Mouse (Mus musculus): ENCODE measurements around the gene Psmd11.

Gene Psmd11

GRCm38 (mm10) chr11:80420202-80420984 is 8.0 kb upstream of the Psmd11 start:
- ChIA-PET POLR2A (interaction anchor here (0.5 to 12.7 kb wide), 5 partner anchors 13 to 294 kb away, joined by 3 to 171 read pairs (median 5); partner anchors contain the start of gene Zfp207 (in 2 of the 4)), CTCF (no interaction called here)

DNA sequence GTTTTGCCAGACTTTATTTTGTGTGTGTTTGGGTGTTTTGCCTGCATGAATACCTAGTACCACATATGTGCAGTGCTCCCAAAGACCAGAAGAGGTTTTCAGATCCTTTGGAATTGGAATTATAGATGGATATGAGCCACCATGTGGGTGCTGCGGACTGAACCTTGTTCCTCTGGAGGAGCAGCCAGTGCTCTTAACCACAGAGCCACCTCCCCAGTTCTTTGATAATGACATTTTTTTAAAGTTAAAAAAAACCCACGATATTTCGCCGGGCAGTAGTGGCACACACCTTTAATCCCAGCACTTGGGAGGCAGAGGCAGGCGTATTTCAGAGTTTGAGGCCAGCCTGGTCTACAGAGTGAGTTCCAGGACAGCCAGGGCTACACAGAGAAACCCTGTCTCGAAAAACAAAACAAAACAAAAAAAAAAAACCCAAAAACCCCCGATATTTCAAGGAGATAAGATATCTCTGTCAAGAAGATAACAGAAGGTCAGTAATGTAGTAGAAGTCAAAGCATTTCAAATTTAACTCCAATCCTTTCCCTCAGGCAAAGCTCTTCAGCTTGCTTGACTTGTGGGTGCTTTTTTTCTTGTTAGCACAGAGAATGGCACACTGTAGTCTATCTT is 6.9 kb upstream of the Psmd11 start:
- ChIA-PET CTCF (no interaction called here), POLR2A (interaction anchor here (0.5 to 12.7 kb wide), 6 partner anchors 14 to 295 kb away, joined by 3 to 171 read pairs (median 4); partner anchors contain the start of gene Zfp207 (in 1 of the 4))

DNA sequence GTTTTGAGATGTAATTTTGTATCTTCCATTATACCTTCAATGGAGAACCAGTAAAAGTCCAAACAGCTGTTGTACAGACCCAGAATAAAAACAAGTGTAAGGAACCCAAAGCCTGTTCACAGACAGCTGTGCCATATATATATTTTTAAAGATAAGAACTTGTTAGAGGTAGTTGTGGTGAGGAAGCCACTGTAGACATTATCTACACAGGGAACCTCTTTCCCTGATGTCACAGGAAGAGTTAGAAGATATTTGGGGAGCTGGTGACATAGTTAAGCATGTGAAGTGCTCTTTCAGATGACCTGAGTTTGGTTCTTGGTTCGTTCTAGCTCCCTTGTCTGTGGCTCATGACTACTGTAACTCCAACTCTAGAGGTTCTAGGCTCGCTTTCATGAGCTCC is 3.7 kb upstream of the Psmd11 start:
- CTCF ChIA-PET = interaction anchor here in 1 of 4 experiments (0.6 to 1.3 kb wide), 3 partner anchors 138 to 531 kb away, joined by 3 read pairs; no protein-coding TSS in a partner anchor
- POLR2A ChIA-PET = interaction anchor here in 3 of 4 experiments (0.6 to 12.7 kb wide), 8 partner anchors 10 to 135 kb away, joined by 3 to 171 read pairs (median 3); partner anchors contain the start of genes Cdk5r1 (in 1 of the 3) and Zfp207 (in 1 of the 3)

GRCm38 (mm10) chr11:80425247-80425778 is 3.1 kb upstream of the Psmd11 start:
- POLR2A ChIA-PET = interaction anchor here in 2 of 4 experiments (0.6 to 12.7 kb wide), 7 partner anchors 11 to 1674 kb away, joined by 3 to 171 read pairs (median 4); partner anchors contain the start of genes Zfp207 (in 2 of the 2), Ccnq (in 1 of the 2) and Cdk5r1 (in 1 of the 2)

GRCm38 (mm10) chr11:80426029-80426813 is 2.2 kb upstream of the Psmd11 start:
- POLR2A ChIA-PET = interaction anchor here in 3 of 4 experiments (0.6 to 12.7 kb wide), 10 partner anchors 12 to 1675 kb away, joined by 3 to 171 read pairs (median 4); partner anchors contain the start of genes Zfp207 (in 2 of the 3) and Ccnq (in 1 of the 3)
- CTCF ChIA-PET = interaction anchor here in 2 of 4 experiments (0.6 to 0.7 kb wide), 3 partner anchors 102 to 492 kb away, joined by 4 to 7 read pairs (median 5); no protein-coding TSS in a partner anchor

More at GRCm38 (mm10) chr11:80425247-80425778, 3.1 kb upstream of the Psmd11 start:
- CTCF ChIA-PET = interaction anchor here in 2 of 4 experiments (0.7 to 1.3 kb wide), 3 partner anchors 75 to 383 kb away, joined by 3 to 6 read pairs (median 3); no protein-coding TSS in a partner anchor

DNA sequence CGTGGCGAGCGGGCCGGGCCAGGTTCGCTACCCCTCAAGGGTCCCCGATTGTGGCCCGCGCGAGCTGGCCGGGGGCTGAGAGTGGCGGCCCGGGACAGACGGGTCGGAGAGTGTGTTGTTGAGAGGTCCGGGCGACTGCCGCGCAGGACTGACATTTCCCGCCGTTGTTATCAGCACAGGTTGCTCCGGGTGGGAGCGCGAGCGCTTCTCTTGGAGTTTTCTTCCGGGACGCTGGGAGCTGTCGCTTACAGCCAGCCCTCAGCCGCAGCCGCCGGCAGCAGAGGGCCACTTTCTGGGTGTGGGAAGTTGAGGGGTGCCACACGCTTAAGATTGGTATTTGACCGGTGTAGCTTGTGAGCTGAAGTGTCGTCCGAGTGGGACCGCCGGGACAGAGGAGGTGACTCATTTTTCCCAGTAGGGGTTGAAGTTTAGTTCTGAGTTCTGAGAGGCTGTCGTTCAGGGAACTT is 627 bp downstream of the Psmd11 start:
- ChIA-PET CTCF (interaction anchor here in 3 of 4 experiments (0.6 to 2.1 kb wide), 10 partner anchors 12 to 341 kb away, joined by 3 to 24 read pairs (median 4); partner anchors contain the start of gene Rnf135 (in 1 of the 3)), POLR2A (interaction anchor here (0.6 to 12.7 kb wide), 49 partner anchors 9 to 373 kb away, joined by 3 to 171 read pairs (median 5); partner anchors contain the start of genes Zfp207 (in 3 of the 4), 5730455P16Rik (in 2 of the 4), Cdk5r1 (in 1 of the 4) and Rnf135 (in 1 of the 4))

GRCm38 (mm10) chr11:80429500-80430166 is 1.2 kb downstream of the Psmd11 start:
- CTCF ChIA-PET = interaction anchor here (0.5 to 2.1 kb wide), 10 partner anchors 11 to 342 kb away, joined by 3 to 24 read pairs (median 4); no protein-coding TSS in a partner anchor
- POLR2A ChIA-PET = interaction anchor here (0.6 to 12.7 kb wide), 51 partner anchors 9 to 566 kb away, joined by 3 to 171 read pairs (median 5); partner anchors contain the start of genes Zfp207 (in 3 of the 4), 5730455P16Rik (in 1 of the 4), Cdk5r1 (in 1 of the 4) and Rnf135 (in 1 of the 4)

- POLR2A ChIA-PET = interaction anchor here in 2 of 4 experiments (0.6 to 12.7 kb wide), 18 partner anchors 8 to 450 kb away, joined by 3 to 171 read pairs (median 10); partner anchors contain the start of gene Zfp207 (in 1 of the 2)
- CTCF ChIA-PET = interaction anchor here in 1 of 4 experiments (0.5 kb wide), 1 partner anchor 132 kb away, joined by 3 read pairs; no protein-coding TSS in a partner anchor
These were observed 2.0 kb downstream of the Psmd11 start for GRCm38 (mm10) chr11:80430366-80430910.

GRCm38 (mm10) chr11:80446916-80447315 is 18.5 kb downstream of the Psmd11 start:
- POLR2A ChIA-PET = interaction anchor here (0.7 to 6.1 kb wide), 13 partner anchors 9 to 63 kb away, joined by 3 to 42 read pairs (median 6); partner anchors contain the start of genes Psmd11 (in 3 of the 4) and Zfp207 (in 1 of the 4)
- CTCF ChIA-PET = interaction anchor here in 1 of 4 experiments (0.9 to 2.1 kb wide), 2 partner anchors 19 to 1553 kb away, joined by 4 to 5 read pairs; partner anchors contain the start of gene Psmd11

- CTCF ChIA-PET = no interaction called here
- POLR2A ChIA-PET = interaction anchor here in 2 of 4 experiments (0.6 to 6.1 kb wide), 14 partner anchors 7 to 67 kb away, joined by 3 to 42 read pairs (median 7); partner anchors contain the start of genes Psmd11 (in 2 of the 2) and Zfp207 (in 1 of the 2)
These were observed 21.4 kb downstream of the Psmd11 start for GRCm38 (mm10) chr11:80449859-80450258.

DNA sequence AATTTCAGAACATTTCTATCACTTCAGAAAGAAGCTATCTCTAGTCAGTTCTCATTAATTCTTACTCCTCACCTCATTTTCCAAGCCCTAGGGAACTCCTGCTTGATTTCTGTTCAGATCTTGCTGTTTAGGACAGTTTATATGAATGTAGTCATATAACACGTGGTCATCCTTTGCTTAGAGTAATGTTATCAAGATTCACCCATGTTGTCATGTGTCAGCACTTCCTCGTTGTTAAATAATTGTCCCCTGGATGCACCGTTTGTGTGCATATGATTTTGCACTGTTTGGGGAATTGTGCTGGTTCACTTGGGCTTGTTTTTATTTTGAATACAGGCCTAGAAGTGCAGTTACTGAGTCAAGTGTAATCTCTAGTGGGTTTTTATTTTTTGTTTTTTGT is 23.8 kb downstream of the Psmd11 start:
- ChIA-PET POLR2A (interaction anchor here (0.6 to 3.3 kb wide), 18 partner anchors 8 to 439 kb away, joined by 3 to 23 read pairs (median 4); partner anchors contain the start of genes Myo1d (in 1 of the 4), Psmd11 (in 1 of the 4) and Zfp207 (in 1 of the 4)), CTCF (interaction anchor here in 3 of 4 experiments (0.6 to 1.0 kb wide), 4 partner anchors 10 to 122 kb away, joined by 3 to 4 read pairs (median 3); no protein-coding TSS in a partner anchor)

- ChIA-PET CTCF (interaction anchor here in 2 of 4 experiments (0.6 to 0.7 kb wide), 2 partner anchors 46 to 121 kb away, joined by 3 read pairs; no protein-coding TSS in a partner anchor), POLR2A (interaction anchor here in 2 of 4 experiments (0.6 to 3.3 kb wide), 7 partner anchors 10 to 326 kb away, joined by 3 to 23 read pairs (median 8); partner anchors contain the start of genes Myo1d (in 1 of the 2), Psmd11 (in 1 of the 2) and Zfp207 (in 1 of the 2))
These were observed 24.8 kb downstream of the Psmd11 start for GRCm38 (mm10) chr11:80453198-80453597.

DNA sequence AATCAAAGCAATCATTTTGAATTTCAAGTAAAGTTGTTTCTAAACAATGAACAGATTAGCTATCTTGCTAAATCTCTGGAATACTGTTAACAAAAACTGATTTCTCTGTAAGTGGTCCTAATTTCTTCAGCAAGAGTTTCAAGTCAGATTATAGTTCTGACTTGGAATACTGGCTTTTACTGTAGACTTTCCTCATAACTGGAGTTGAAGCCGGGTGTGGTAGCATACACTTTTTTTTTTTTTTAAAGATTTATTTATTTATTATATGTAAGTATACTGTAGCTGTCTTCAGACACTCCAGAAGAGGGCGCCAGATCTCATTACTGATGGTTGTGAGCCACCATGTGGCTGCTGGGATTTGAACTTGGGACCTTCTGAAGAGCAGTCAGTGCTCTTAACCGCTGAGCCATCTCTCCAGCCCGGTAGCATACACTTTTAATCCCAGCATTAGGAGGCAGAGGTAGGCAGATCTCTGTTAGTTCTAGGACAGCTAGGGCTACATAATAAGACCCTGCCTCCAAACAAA is 35.3 kb downstream of the Psmd11 start:
- POLR2A ChIA-PET = interaction anchor here in 3 of 4 experiments (0.6 to 6.9 kb wide), 13 partner anchors 10 to 344 kb away, joined by 3 to 44 read pairs (median 4); partner anchors contain the start of genes Psmd11 (in 2 of the 3), Zfp207 (in 2 of the 3) and Cdk5r1 (in 1 of the 3)

DNA sequence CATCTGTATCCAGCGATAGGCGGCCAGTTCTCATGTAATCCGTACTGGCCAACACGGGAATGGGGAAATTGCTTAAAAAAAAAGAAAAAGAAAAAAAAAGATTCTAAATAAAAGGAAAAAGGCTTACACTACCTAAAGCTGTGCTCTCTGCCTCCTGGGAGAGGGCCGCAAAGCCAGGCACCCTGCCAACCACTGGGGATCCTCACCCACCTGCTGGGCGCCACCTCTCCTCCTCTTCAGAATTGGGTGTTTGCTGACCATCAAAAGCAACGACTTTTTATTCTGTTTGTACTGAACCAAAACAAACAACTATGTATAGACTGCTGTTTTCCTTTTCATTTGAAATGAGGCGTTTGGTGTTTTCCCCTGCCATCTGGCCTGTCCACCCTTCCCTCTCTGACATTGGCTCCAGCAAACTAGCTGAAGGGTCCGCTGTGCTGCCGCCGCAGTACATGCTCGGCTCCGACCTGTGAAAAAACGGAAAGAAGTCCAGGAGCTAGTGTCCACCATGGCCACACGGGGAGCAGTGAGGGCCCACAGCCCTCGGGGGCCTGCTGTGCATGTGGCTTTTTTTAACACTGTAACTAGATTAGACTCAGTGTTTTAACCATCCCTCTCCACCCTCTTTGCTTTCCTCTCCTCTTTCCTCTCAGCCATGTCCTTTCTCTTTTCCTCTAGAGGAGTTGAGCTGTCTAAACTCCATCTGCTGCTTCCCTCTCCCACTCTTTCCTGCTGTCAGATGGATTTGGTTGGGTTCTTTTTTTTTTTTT is 43.6 kb downstream of the Psmd11 start:
- CTCF ChIA-PET = interaction anchor here in 2 of 4 experiments (0.5 to 0.6 kb wide), 3 partner anchors 8 to 455 kb away, joined by 3 to 14 read pairs (median 8); no protein-coding TSS in a partner anchor
- POLR2A ChIA-PET = interaction anchor here in 1 of 4 experiments (0.7 to 1.6 kb wide), 5 partner anchors 10 to 1721 kb away, joined by 3 to 6 read pairs (median 5); partner anchors contain the start of gene Ccnq

More for the DNA sequence above, 35.3 kb downstream of the Psmd11 start:
- CTCF ChIA-PET = interaction anchor here (0.6 to 1.5 kb wide), 6 partner anchors 15 to 330 kb away, joined by 3 to 7 read pairs (median 4); partner anchors contain the start of gene Psmd11 (in 1 of the 4)

All from embryonic stem cell, embryonic (primary cell).